Mouse (Mus musculus) adrenal gland, postnatal 14 days (tissue): ENCODE measurements around the gene Zyx. TPM values are rescaled to one million over a fixed set of nuclear protein-coding genes. Genes with fewer than 3 reads are reported as not detected.
A peak's percentile ranks its signal among the peaks of the same experiment; 100 is the strongest.

Experiments used
- DNase-seq: peaks from one replicate; pipeline ENCODE4 v3.0.0; 2021; ENCODE audit warnings: mixed read lengths
- total RNA-seq: library from RNA; stranded (reverse); gene quantifications from 2 replicates; pipeline ENCODE4 v1.2.3, GENCODE M21; 2021

The Zyx gene
- total RNA-seq, 1 experiment from 2014 or later: 117 TPM

GRCm38 (mm10) chr6:42350021-42350967 is 864 bp downstream of the Zyx start:
- DNase-seq: peak; percentile 90

GRCm38 (mm10) chr6:42350968-42351775 is 1.7 kb downstream of the Zyx start:
- no peak for DNase-seq

DNA sequence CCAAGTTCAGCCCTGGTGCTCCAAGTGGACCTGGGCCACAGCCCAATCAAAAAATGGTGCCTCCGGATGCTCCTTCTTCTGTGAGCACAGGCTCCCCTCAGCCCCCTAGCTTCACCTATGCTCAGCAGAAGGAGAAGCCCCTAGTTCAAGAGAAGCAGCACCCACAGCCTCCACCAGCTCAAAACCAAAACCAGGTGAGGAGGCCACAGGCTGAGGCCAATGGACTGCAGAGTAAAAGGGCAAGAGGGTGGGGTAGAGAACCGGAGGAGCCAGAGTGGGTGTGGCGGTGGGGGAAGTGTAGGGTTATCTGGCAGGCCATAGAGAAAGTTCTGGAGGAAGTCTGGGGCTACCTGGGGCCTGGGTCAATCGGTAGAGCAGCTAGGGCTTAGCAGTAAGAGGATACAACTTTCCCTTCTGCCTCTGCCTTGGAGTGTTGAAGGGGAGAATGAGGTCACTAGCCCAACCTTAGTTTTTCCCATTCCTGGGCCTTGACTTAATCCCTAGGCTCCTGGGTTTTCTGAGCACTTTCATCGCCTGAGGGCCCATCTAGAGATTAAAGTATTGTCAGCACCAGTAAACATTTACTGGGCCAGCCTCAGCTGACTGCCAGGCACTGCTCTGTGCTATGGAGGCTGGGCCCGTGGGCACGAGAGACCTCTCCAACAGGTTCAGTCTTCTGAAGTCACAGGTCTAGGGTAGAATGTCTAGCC is 2.5 kb downstream of the Zyx start:
- DNase-seq: no peak

- no peak for DNase-seq
Measured at GRCm38 (mm10) chr6:42352486-42352846, 3.0 kb downstream of the Zyx start.

- DNase-seq: no peak
Measured at GRCm38 (mm10) chr6:42353180-42353579, 3.8 kb downstream of the Zyx start.

- no peak for DNase-seq
Measured at GRCm38 (mm10) chr6:42354076-42355019, 4.9 kb downstream of the Zyx start.

- no peak for DNase-seq
Measured at GRCm38 (mm10) chr6:42355366-42355765, 5.9 kb downstream of the Zyx start.

- no peak for DNase-seq
Measured at GRCm38 (mm10) chr6:42355794-42356600, 6.6 kb downstream of the Zyx start.

DNA sequence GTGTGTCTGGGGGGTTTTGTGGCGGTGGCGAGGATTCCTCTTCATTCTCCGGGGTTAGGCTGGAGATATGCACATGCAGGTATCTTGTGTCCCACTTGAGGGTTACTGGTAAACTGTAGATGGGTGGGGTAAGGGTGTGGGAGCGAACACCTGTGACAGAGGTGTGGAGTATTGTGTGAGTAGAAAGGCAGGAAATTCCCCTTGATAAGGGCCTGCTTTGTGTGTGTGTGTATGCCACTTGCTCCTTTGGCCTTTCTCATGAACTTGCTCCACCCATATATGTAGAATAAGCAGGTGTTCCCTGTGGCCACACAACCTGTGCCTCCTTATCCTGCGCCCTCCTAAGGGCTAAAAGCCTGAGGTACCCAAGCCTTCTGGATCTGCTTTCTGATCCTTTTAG is 7.5 kb downstream of the Zyx start:
- DNase-seq: no peak

GRCm38 (mm10) chr6:42357901-42358300 is 8.5 kb downstream of the Zyx start:
- DNase-seq: no peak

DNA sequence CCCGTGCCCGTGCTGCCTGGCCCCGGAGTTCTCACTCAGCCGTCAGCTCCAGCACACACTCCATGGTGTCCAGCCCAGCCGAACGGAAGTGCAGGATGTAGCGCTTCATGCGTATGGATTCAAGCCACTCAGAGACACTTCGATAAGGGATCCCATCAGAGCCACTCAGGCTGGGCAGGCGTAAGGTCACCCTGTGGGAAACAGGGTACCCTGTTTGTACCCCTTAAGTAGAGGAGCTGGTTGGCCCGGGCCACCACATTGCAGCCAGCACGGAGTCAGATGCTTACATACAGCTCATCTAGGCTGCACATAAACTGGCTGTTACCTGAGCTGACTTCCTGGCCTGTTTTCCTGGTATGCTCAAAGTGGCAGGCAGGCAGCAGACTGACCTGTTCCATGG is 9.5 kb downstream of the Zyx start:
- DNase-seq: no peak

DNA sequence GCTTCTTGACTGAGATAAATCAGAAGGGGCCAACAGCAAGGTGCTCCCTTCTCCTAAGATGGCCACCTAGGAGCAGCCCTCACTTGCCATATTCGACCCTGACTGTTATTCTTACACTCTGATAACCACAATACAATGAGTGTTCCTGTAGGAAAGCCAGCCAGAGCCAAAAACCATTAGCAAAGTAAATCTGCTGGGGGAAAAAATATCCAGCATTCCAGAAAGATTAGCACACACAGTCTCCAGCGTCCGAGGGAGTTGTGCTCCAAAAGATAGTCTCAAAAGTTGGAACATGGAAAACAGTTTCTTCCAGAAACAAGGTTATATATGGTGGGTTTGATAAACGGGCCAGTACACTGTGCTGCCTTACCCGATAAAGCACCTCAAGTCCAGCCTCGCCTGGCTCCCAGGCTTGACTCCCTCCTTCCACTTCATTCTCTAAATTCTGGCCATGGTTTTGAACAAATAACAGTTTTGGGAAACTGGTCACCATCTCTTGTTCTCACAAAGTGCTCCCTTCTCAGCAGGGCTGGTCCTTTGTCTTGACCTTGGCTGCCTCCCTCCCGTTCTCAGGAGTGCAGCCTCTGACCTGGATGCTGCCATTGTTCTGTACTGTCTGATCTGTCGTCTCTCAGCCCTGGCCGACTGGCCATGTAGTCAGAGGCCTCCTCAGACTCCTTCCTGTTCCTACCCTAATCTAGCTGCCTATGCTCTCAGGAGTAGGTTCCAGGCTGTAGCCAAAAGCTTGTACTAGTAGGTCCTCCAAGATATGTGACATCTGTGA is 10.1 kb downstream of the Zyx start:
- DNase-seq: no peak

DNA sequence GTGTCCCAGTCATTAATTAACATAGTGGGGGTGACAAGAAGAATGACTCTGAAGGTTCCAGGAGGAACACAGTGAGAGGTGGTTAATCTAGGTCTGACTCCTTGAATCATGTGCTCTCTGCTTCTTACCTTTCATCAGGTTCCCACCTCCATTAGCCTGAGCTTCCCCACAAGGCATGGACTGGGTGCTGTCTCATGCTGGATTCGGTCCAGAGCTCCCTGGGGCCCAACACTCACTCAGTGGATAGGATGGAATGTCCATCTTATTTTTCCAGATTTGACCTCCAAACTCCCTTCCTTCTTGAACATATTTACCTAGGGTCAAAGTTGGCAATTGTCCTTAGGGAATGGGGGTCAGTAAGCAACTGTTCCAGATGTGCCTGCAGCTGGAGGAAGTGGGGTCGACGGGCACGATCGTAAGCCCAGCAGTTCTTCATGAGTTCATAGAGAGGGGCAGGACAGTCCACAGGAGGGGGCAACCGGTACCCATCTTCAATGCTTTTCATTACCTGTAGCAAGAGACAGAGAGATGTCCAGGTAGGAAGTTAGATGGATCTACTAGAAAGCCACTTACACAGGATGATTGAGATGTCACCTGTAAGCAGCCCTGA is 10.9 kb downstream of the Zyx start:
- no peak for DNase-seq

- no peak for DNase-seq
Measured at GRCm38 (mm10) chr6:42361041-42361895, 11.8 kb downstream of the Zyx start.

DNA sequence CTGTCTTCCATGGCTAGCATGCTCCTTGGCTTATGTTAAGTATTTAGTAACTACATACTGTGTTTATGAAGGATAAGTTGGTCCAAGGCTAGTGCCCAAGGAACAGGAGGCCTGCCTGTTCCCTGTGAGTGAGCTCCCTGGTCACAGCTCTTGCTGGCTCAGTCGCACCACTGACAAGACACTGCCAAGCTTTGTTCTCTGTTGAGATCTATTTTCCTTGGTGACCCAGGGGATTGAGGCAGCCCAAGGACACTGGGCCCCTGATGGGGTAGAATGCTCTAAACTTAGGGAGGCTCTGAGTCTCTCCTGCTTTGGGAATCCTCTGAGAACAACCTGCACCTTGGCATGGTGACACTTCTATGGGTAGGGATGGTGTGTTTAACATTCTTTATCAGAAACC is 12.6 kb downstream of the Zyx start:
- no peak for DNase-seq

GRCm38 (mm10) chr6:42362497-42362896 is 13.1 kb downstream of the Zyx start:
- DNase-seq: no peak

GRCm38 (mm10) chr6:42362974-42363373 is 13.5 kb downstream of the Zyx start:
- DNase-seq: no peak

DNA sequence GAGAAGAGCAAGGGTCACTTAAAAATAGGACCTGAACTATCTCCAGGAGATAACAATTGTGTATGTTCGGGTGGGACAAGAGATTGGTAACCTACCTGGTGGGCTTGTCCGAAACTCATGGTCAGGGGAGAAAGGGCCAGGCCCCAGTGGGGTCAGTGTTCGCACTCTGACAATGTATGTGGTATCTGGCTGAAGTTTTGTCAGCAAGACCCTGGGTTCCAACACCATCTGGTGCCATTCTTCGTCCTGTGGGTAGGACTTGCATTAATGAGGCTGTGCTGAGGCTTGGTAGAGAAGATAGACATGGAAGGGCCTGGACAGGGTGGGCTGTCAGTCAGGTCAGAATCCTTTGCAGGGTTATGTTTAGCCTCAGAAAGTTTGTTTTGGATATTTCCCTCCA is 14.6 kb downstream of the Zyx start:
- no peak for DNase-seq
